Mouse (Mus musculus) monocyte, adult 2 months (primary cell): ENCODE data around the gene Wnt10b.

Source experiments
- DNase-seq, 2 experiments: peaks; one replicate each; pipeline ENCODE4 v3.0.0; 2022; ENCODE audit warnings: low spot score in 2 of 2, low read depth in 1 of 2

Wnt10b gene

DNA sequence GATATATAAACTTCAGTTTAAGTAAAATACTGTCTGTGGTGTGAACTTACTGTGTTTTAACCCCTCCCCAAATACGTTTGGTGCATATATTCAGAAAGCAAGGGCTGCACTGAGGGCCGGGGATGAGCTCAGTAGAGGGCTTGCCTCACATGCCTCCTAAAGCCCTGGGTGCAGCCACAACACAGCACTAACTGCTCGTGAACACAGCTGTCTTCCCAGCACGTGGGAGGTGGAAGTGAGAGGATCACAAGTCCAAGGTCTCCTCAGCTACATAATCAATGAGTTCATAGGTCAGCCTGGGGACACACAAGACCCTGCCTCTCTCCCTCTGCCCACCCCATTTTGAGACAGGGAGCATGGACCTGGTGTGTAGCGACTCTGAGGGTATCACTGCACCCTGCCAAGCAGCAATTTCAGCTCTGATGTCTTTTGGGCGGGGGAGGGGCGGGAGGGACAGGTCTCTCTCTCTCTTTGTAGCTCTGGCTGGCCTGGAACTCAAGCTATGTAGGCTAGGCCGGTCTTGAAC, 45.9 kb downstream of the Wnt10b start:
- no peak for DNase-seq

DNA sequence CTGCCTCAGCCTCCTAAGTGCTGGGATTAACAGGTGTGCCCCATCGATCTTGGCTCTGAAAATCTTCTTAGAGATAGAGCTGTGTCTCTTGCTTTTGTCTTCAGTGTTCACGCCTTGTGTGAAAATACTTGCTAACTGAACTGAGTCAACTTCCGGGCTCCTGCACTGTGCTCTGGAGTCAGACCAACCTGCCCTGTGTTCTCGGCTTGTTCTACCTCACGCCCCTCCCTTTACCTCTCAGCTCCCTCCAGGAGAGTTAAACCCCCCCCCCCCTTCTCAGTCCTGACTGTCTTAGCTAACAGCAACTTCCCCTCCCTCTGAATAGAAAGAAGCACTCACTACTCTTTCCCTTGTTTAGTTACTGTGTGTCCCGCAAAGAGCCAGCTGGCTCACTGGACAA, 47.2 kb downstream of the Wnt10b start:
- no peak for DNase-seq

DNA sequence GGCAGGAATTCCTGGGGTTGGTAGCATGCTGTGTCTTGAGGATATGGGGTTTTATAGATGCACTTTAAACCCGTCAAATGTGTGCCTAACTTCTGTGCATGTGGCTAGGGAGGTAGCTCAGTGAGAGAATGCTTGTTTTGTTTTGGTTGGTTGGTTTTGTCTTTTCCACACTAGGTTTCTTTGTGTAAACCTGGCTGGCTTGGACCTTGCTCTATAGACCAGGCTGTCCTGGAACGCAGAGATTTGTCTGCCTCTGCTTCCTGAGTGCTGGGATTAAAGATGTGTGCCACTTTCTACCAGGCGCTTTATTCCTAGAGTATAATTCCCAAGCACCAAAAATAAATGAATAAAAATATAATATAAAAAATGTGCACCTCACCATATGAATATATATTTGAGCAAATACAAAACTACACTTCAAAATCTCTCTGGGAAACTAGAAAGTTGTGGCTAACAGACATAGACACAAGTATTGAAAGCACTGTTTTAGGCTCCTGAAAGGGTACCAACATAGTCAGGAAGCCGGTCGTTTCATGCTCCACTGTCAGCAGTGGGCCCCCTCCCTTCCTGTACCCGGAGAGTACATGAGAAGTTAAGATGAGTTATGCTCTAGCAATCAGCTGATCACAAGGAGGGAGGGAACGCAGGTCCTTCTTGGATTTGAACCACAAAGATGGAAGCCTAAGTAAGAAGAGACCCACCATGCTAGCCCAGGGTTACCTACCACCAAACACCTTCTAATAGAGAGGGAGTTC, 48.0 kb downstream of the Wnt10b start:
- DNase-seq = no peak

DNA sequence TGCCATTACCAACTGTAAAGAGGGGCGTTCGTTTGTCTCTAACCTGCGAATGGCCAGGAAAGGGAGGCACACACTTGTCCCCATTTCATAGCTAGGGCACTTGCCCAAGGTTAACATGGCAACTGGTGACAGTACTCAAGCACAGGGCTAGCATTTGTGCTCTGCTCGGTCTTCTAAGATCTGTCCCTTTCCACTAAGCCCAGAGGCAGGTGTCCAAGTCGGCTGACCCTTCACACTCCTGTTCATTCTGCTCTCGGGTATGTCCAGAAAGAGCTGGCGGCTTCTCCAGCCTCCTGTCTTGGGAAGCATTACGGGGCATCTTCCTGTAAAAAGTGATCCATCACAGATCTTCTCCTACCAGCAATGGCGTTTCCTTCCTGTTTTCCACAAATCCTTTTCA, 49.6 kb downstream of the Wnt10b start:
- DNase-seq = no peak

DNA sequence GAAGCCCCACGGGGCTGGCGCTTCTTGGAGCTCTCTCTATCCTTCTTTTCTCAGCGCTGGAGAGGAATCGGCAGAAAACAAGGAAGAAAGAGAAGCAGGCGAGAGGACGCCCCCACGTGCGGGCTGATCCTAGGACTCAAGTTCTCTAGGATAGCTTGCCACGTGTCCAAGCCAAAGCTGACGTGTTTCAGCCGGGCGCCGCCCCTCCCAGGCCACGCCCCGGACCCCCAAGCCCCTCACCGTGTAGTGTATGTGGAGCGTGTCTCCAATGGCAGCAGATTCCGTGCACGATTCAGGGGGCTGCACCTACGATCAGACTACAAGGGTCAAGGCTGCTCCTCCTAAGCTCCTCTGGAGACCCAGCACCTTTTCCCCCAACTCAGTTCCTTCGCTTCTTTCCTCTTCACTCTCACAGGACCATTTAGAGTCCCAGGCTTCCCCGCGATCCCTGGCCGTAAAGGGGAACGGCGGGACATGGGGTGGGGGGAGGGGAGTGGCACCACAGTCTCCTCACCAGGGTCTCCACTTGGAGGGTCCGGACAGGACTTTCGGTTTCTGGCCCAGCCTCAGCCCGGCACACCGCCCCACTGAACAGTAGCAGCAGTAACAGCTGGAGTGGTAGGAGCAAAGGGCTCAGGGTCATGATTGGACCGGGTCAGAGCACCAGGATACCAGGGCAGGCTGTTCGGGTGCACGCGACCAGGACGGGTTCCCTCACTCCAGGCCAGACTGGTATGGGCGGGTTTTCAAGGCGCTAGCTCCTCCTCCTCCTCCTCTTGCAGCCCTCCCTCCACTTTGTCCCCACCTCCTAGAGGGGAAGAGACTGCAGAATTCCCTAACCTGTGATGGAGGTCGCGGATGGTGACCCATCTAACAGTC, 50.3 kb downstream of the Wnt10b start, which contains the start of gene Fkbp11:
TSS of gene Fkbp11 (minus strand) at position 756 of the 879 bp plus-strand sequence.
- no peak for DNase-seq

DNA sequence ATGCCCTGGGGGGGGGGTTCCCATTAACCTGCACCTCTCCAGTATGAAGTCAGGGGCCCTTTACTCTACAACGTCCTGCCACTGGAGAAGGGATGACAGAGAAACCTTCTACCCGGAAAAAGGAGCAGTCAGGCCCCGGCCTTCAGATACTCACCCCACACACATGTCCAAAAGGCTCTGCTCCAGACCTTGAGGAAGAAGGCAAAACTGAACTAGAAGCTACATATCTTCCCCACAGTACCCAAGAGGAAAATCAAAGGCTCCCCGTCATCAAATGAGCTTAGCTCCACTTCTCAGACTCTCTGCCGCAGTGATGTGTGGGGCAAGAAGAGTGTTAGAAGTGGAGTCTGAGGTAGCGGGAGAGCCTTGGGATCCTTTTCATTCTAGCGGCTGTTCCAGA, 51.2 kb downstream of the Wnt10b start:
- no peak for DNase-seq

DNA sequence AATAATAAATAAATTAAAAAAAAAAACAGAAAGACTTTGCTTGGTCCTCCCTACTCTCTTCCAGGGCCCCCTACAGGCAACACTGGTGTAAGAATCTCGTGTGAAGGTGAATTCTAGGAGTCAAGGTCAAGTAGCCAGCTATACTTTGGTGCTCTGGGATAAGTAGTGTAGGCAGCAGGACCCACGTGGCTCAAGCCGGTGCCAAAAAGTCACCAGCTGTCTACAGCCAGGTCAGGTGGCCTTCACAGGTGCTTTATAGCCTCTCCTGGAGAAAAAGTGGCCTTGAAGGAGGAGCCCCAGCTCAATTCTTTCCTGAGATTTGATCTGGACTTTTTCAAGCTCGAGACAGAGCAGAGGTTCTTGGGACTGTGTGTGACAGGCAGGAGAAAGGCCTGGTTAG, 51.9 kb downstream of the Wnt10b start:
- DNase-seq = no peak

DNA sequence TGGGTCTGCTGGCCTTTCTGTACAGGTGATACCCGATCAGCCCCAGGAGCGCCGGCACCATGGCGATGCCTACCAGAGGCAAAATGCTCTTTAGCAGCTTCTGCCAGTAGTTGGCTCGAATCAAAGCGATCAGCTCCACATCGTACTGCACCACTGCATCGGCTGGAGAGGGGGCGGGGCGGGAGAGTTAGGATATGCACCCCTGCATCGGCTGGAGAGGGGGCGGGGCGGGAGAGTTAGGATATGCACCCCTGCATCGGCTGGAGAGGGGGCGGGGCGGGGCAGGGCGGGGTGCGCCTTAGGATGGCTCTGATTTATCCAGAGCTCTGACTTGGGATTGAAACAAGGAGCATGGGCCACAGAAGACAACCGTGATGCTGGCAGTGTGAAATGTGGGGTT, 53.5 kb downstream of the Wnt10b start:
- DNase-seq = no peak

DNA sequence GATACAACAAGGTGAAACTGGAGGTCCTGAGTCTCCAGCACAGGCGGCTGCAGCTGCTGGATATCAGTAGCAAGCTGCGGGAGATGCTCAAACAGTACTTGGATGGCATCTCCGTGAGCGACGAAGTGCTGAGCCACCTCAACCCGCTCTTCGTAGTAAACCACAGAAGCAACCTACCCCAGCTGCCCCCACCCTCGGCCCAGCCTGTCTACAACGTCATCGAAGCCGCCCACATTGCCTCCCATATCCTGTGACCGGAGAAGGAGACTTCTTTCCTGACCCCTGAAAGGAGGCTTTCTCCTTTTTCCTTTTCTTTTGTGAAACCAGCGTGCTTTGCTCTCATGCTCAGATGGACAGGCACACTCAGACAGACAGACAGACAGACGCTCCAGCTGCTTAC, 55.1 kb downstream of the Wnt10b start:
- DNase-seq = no peak

DNA sequence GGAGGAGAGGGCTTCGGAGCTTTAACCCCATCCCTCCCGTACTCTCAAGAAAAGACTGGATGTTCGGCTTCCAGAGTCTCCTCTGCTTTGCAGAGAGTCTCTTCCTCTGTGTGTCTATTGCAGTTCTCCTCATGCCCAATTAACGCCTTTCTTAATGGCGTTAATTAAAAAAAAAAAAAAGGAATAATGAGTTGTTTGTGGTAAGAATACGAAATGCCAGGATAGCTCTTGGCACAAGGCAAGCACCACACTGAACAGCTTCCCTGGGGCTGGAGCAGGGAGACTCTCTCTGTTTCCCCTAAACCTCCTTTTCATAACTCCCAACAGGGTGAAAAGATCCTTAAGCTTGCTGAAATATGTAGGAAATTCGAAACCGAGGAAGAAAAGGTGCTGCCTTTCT, 55.8 kb downstream of the Wnt10b start:
- no peak for DNase-seq
